Mouse (Mus musculus) limb, embryonic 10.5 days (tissue): ENCODE measurements around the gene Ccdc116. TPM values are rescaled to one million over a fixed set of nuclear protein-coding genes. Genes with fewer than 3 reads are reported as not detected.
"Not testable (repeated sequence)": the region's sequence is repeated elsewhere in the genome, so short reads cannot be mapped to it uniquely, and the experiment has no call there.

Experiments used
- DNase-seq: peaks from one replicate; pipeline ENCODE4 v3.0.0-alpha.2; 2017; ENCODE audit warnings: low spot score
- H3K27ac ChIP-seq: fragments of 300-500 bp; sonication (generic); 2 replicates; pipeline ENCODE4 v1.5.1; 2016; ENCODE audit warnings: mild to moderate bottlenecking
- H3K27me3 ChIP-seq: fragments of 300-500 bp; sonication (generic); 2 replicates; pipeline ENCODE4 v1.6.1; 2016; ENCODE audit warnings: low read depth, mild to moderate bottlenecking; ENCODE audit not compliant: poor library complexity, severe bottlenecking
- H3K36me3 ChIP-seq: fragments of 300-500 bp; sonication (generic); 2 replicates; pipeline ENCODE4 v1.6.1; 2016; ENCODE audit warnings: mild to moderate bottlenecking, moderate library complexity
- H3K4me1 ChIP-seq: fragments of 300-500 bp; sonication (generic); 2 replicates; pipeline ENCODE4 v1.6.1; 2016
- H3K4me3 ChIP-seq: fragments of 300-500 bp; sonication (generic); 2 replicates; pipeline ENCODE4 v1.5.1; 2016; ENCODE audit warnings: mild to moderate bottlenecking, moderate library complexity
- H3K9me3 ChIP-seq: fragments of 300-500 bp; sonication (generic); replicated peaks from 2 replicates; pipeline ENCODE4 v1.6.1; 2016; ENCODE audit warnings: mild to moderate bottlenecking
- WGBS: fragments of 180-500 bp; shearing (Covaris S2); methylation state at CpG from one replicate; pipeline ENCODE4 v1.1.7; 2016; 5-methylcytosine and 5-hydroxymethylcytosine counted together
- polyA plus RNA-seq: library from polyadenylated mRNA; unstranded; fragments of >200 nt; fragmentation: Nextera tagmentation; extraction: Ambion mirVana; gene quantifications from 2 replicates; pipeline ENCODE4 v1.2.1, GENCODE M21; 2016

Ccdc116 gene
- polyA plus RNA-seq, result 0.40 and 0.63 TPM in 2 replicates

DNA sequence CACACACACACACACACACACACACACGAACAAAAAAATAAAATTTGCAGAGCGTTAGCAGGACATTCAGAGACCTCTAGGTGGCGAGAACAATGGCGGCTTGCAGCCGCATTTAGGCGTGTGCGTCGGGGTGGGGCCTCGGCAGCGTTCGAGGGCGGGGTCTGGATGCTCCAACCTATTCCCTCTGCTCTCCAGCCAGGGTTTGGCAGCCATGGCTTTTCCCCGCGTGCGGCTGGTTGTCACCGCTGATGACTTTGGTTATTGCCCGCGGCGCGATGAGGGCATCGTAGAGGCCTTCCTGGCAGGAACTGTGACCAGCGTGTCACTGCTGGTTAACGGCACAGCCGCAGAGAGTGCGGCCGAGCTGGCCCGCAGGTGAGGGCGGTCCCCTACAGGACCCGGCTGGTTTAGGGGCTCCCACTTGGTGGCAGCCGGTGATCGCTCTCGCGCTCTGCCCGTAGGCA is at the start of gene Ccdc116:
TSS of gene Ccdc116 (minus strand) at position 458 of the 464 bp plus-strand sequence.
- Histone ChIP-seq H3K27ac (peak within 1 kb of the TSS; percentile 66), H3K9me3 (no peaks in the 10 kb centered on the region), H3K4me1 (peaks cover 20% of the 10 kb centered on the region), H3K36me3 (peaks cover 15% of the 10 kb centered on the region), H3K27me3 (peaks cover 18% of the 10 kb centered on the region), H3K4me3 (peak within 1 kb of the TSS; percentile 63)
- DNase-seq, result peak; percentile 89
- under 1% methylated on average over 34 of the region's 34 CpGs for WGBS

DNA sequence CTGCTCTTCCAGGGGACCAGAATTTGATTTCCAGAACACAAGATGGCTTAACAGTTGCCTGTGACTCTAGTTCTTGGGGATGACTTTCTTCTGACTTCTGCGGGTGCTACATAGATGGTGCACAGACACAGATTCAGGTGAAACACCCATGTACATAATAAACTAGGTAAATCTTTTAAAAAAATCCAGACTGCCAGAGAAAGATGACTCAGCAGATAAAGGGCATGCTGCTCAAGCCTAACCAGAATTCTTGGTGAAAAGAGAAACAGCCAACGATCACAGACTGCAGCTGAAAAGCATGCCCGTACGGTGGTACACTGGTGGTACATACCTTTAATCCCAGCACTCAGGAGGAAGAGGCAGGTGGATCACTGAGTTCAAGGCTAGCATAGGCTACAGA is 46.8 kb upstream of the Ccdc116 start:
- Histone ChIP-seq H3K4me1 (no peaks in the 10 kb centered on the region), H3K36me3 (peaks cover 77% of the 10 kb centered on the region), H3K9me3 (no peaks in the 10 kb centered on the region), H3K4me3 (no peak overlapping the region), H3K27ac (no peak overlapping the region), H3K27me3 (no peaks in the 10 kb centered on the region)
- DNase-seq, result no peak
- 96% methylated on average over 4 of the region's 4 CpGs for WGBS

DNA sequence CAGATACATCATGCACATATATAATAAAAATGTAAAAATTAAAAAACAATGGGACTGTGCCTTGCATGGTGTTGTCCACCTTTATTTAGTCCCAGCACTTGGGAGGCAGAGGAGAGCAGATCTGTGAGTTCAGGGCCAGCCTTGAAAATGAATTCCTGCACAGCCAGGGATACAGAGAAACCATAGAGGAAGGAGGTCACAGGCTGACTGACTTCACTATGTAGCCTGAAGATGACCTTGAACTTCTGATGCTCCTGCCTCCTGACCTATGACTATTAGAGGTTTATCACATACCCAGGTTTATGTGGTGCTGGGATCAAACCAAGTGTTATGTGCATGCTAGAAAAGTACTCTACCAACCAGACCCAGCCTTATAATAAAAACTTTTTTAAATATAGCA is 38.4 kb upstream of the Ccdc116 start:
- Histone ChIP-seq H3K27ac (no peak overlapping the region), H3K27me3 (no peaks in the 10 kb centered on the region), H3K4me3 (no peak overlapping the region), H3K9me3 (no peaks in the 10 kb centered on the region), H3K36me3 (peaks cover 59% of the 10 kb centered on the region), H3K4me1 (no peaks in the 10 kb centered on the region)
- DNase-seq, result no peak

DNA sequence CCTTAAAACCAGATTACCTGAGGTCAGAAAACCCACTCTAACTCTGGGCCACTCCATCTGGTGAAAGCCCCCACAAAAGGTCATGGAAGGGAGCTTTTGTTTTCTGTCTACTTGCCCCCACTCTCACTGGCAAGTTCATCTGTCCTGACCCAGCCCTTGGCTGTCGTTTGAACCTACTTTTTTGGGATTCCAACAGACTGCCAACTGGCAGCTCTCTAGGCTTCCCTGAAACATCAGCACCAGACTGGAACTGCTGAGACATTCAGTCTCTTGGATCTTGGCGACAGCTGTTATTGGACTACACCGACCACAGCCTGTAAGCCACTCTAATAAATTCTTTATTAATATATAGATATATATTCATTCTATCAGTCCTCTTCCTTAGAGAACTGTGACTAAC is 36.0 kb upstream of the Ccdc116 start:
- DNase-seq, result no peak
- H3K36me3 ChIP-seq, result peaks cover 63% of the 10 kb centered on the region
- 87% methylated on average over 3 of the region's 3 CpGs for WGBS

DNA sequence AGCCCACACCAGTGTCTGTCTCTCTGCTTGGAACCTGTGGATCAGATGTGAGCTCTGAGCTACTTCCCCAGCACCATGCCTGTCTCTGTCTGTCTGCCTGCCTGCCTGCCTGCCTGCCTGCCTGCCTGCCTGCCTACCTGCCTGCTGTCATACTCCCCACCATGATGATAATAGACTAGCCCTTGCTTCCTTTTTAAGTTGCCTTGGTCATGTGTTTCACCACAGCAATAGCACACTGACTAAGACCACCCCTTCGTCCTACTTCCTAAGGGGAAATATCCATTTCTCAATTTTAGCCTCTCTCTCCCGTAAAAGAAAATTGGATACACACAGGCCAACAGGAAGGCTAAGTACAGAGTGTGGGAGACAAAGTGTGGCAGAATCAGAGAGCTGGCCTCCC is 35.1 kb upstream of the Ccdc116 start:
- no peak overlapping the region for H3K27ac ChIP-seq
- H3K4me3 ChIP-seq, result no peak overlapping the region
- no peak for DNase-seq
- H3K27me3 ChIP-seq, result no peaks in the 10 kb centered on the region
- H3K36me3 ChIP-seq, result peaks cover 62% of the 10 kb centered on the region
- WGBS, result 86% methylated on average over 2 of the region's 2 CpGs
- no peaks in the 10 kb centered on the region for H3K9me3 ChIP-seq
- H3K4me1 ChIP-seq, result no peaks in the 10 kb centered on the region

More for the DNA sequence above, 36.0 kb upstream of the Ccdc116 start:
- Histone ChIP-seq H3K4me3 (no peak overlapping the region), H3K27ac (no peak overlapping the region), H3K27me3 (no peaks in the 10 kb centered on the region), H3K4me1 (no peaks in the 10 kb centered on the region), H3K9me3 (no peaks in the 10 kb centered on the region)

DNA sequence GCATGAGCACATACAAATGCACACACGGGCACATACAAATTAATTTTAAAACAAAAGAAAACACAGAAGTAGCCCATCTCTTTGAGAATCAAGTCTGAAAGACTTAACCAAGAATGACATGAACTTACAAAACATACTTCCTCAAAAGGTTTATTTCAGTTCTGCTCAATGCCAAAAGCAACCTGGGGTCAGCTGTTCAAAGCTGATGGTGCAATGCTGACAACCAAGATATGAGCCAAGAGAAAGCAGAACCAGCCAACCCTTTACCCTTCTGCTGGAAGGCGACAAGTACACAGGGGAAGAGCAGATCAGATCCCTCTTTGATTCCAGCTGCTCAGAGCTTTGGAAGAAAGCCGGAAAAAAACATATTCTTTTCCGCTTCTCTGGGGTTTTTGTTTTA is 34.4 kb upstream of the Ccdc116 start:
- DNase-seq, result no peak
- Histone ChIP-seq H3K27me3 (no peaks in the 10 kb centered on the region), H3K4me3 (no peak overlapping the region), H3K9me3 (no peaks in the 10 kb centered on the region), H3K27ac (no peak overlapping the region), H3K36me3 (peaks cover 59% of the 10 kb centered on the region), H3K4me1 (no peaks in the 10 kb centered on the region)
- WGBS, result 94% methylated on average over 4 of the region's 4 CpGs

DNA sequence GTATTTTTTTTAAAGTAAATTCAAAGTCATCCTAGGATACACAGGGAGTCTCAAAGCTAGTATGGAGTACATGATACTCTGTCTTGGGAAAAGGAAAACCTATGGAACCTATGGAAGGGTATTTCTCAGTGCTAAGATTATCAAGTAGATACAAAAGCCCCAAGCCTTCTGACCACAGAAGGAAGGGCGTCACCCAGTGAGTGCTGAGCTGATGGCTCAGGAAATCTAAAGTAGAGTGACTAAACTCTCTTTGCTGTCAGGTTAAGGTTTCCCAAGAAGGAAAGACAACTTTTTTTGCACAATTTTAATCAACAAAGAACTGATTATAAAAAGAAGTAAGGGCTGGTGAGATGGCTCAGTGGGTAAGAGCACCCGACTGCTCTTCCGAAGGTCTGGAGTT is 32.7 kb upstream of the Ccdc116 start:
- 96% methylated on average over 3 of the region's 3 CpGs for WGBS
- Histone ChIP-seq H3K36me3 (peaks cover 59% of the 10 kb centered on the region), H3K27ac (no peak overlapping the region), H3K4me1 (no peaks in the 10 kb centered on the region), H3K27me3 (no peaks in the 10 kb centered on the region), H3K4me3 (no peak overlapping the region), H3K9me3 (no peaks in the 10 kb centered on the region)
- DNase-seq, result no peak

DNA sequence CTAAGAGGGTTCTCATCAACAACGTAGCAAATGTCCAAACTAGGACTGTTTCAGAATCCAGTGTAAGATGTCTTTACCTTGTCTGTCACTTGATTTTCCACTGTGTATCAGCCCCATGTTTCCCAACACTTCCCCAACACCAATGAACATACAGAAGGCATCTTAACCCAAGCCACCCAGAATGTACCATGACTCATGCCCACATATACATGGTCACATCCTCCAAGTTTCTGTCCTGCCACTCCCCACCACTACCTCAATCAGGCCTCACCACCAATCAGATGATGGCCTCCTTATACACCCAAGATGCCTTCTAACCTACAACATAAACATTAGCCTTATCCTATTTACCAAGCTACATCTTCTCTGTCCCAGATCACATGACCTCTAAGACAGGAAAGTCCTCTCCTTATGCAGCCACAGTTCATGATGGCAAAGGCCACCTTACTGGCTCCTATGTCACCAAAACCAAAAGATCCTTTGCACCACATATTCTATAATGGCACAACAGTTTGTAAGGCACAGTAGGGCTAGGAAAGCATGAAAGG is 30.7 kb upstream of the Ccdc116 start:
- H3K27ac ChIP-seq, result no peak overlapping the region
- no peak overlapping the region for H3K4me3 ChIP-seq
- H3K4me1 ChIP-seq, result no peaks in the 10 kb centered on the region
- peaks cover 65% of the 10 kb centered on the region for H3K36me3 ChIP-seq
- H3K9me3 ChIP-seq, result no peaks in the 10 kb centered on the region
- no peak for DNase-seq
- no peaks in the 10 kb centered on the region for H3K27me3 ChIP-seq
- WGBS, result 97% methylated on average over 1 of the region's 1 CpGs

DNA sequence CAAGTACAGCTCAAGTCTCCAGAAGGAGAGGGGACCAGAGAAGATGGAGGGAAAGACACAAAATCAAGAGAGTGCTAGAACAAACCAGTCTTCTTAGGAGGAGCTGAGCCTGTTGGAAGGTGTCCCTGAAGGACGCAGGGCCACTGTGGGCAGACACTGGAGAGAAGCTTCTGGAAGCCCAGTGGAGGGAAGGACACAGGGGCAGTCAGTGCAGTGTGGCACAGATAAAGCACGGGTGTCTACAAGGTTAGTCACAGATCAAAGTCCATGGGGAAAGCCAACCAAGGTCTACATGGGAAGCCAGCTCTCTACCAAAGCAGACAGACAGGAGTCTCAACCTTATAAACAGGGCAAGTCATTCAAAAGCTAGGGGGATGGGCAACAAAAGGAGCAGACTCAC is 28.7 kb upstream of the Ccdc116 start:
- no peak overlapping the region for H3K27ac ChIP-seq
- no peak overlapping the region for H3K4me3 ChIP-seq
- H3K36me3 ChIP-seq, result peaks cover 78% of the 10 kb centered on the region
- no peaks in the 10 kb centered on the region for H3K9me3 ChIP-seq
- WGBS, result 88% methylated on average over 2 of the region's 2 CpGs
- DNase-seq, result no peak
- no peaks in the 10 kb centered on the region for H3K27me3 ChIP-seq
- no peaks in the 10 kb centered on the region for H3K4me1 ChIP-seq

DNA sequence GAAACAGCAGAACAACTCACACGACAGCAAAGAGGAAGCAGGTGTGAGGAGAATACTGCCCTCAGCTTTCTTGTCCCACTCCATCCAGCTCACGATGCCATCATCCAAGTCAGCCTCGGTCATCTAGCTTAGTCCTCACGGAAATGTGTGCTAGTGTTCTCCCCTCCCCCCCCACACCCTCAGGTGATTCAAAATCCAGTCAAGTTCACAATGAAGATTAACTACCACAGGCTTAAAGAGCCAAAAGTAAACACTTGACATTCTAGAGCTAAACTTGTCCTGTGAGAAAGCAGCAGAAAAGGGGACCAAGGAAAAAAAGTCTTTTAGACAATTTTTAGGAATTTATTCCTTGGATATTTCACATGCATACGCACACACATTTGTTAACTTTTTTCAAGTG is 21.0 kb upstream of the Ccdc116 start:
- 90% methylated on average over 5 of the region's 5 CpGs for WGBS
- H3K4me1 ChIP-seq, result no peaks in the 10 kb centered on the region
- H3K27me3 ChIP-seq, result no peaks in the 10 kb centered on the region
- no peak for DNase-seq
- H3K36me3 ChIP-seq, result peaks cover 87% of the 10 kb centered on the region
- H3K9me3 ChIP-seq, result no peaks in the 10 kb centered on the region
- no peak overlapping the region for H3K4me3 ChIP-seq
- no peak overlapping the region for H3K27ac ChIP-seq

DNA sequence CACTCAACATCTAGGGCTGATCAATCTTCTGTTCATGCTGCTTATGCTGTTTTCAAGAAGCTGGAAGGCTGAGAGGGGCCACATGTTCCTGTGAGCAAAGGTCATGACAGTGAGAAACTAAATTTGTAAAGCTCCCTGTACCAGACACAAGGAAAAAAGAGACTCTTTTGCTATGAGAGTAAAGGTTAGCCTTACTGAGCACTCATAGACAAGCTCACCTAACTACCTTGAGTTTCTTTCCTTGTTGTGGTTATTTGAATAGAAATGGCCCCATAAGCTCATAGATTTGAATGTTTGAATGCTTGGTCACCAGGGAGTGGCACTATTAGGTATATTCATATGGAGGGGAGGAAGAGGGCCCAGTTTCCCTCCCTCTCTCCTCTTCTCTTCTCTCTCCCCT is 20.1 kb upstream of the Ccdc116 start:
- Histone ChIP-seq H3K36me3 (peaks cover 86% of the 10 kb centered on the region), H3K4me1 (no peaks in the 10 kb centered on the region)

DNA sequence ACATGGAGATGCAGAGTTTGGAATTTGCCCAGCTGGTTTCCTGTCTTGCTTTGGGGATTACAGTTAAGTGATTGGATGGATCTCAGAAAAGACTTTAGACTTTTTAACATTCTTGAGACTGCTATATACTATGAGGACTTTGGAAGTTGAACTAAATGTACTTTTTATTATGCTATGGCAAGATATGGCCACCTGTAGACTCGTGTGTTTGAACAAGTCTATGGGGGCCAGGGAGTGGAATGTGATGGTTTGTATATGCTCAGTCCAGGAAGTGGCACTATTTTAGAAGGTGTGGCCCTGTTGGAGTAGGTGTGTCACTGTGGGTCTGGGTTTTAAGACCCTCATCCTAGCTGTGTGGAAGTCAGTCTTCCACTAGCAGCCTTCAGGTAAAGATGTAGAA is 18.4 kb upstream of the Ccdc116 start:
- not testable (repeated sequence) for H3K4me1 ChIP-seq, DNase-seq, H3K27me3 ChIP-seq, H3K9me3 ChIP-seq, H3K27ac ChIP-seq, H3K4me3 ChIP-seq
- WGBS, result 94% methylated on average over 1 of the region's 1 CpGs
- H3K36me3 ChIP-seq, result peaks cover 90% of the 10 kb centered on the region

More for the DNA sequence above, 20.1 kb upstream of the Ccdc116 start:
- no peaks in the 10 kb centered on the region for H3K9me3 ChIP-seq
- no peak overlapping the region for H3K27ac ChIP-seq
- DNase-seq, result no peak
- no peaks in the 10 kb centered on the region for H3K27me3 ChIP-seq
- no peak overlapping the region for H3K4me3 ChIP-seq

DNA sequence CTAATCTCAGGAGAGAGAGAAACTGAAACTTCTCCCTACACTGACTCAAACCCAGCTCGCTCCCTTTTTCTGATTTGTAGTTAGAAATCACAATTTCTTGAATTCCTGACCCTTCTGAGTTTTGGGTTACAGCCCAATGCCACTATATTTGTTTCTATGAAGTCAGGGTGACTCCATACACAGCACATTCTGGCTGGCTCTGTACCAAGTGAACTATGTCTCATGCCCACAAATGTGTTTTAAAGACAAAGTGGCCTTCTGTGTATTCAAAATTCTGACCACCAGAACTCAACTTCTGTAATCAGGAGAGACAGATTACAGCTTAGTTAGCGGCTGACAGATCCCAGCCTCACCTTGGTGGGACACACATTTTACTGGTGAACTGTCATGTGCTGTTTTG is 7.3 kb upstream of the Ccdc116 start:
- no peaks in the 10 kb centered on the region for H3K4me1 ChIP-seq

DNA sequence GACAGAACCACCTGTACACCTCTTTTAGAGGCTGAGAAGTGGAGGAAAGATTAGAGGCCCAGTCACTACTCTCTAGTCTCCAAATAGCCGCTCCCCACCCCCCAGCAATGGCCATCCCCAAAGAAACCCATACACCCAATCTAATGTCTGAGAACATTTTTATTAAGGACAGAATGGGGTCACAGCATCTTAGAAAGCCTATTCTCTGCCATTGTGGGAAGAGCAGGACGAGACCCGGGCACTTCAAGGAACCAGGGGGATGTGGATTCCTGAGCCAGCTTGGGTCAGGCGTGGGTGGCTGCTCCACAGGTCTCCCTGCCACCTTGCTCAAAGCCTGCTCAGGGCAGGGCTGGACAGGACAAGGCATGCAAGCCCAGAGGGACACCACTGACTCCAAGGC is 4.8 kb upstream of the Ccdc116 start:
- 98% methylated on average over 4 of the region's 4 CpGs for whole genome bisulfite sequencing
- Histone ChIP-seq H3K27ac (no peak overlapping the region), H3K9me3 (no peaks in the 10 kb centered on the region), H3K36me3 (peaks cover 64% of the 10 kb centered on the region), H3K27me3 (peaks cover 18% of the 10 kb centered on the region), H3K4me1 (peaks cover 15% of the 10 kb centered on the region), H3K4me3 (no peak overlapping the region)
- DNase-seq, result no peak

More for the DNA sequence above, 7.3 kb upstream of the Ccdc116 start:
- H3K9me3 ChIP-seq, result no peaks in the 10 kb centered on the region
- H3K27me3 ChIP-seq, result no peaks in the 10 kb centered on the region
- peaks cover 89% of the 10 kb centered on the region for H3K36me3 ChIP-seq
- H3K27ac ChIP-seq, result no peak overlapping the region
- DNase-seq, result no peak
- no peak overlapping the region for H3K4me3 ChIP-seq
- WGBS, result 93% methylated on average over 2 of the region's 2 CpGs
